Mouse (Mus musculus) bone marrow macrophage, adult 2 months (primary cell): ENCODE data around the gene Abhd2.

Experiments used
- CTCF ChIP-seq: IDR thresholded peaks from 2 replicates; pipeline ENCODE4 v1.5.1; 2012; ENCODE audit warnings: low read depth, mild to moderate bottlenecking, low read length, moderate library complexity
- POLR2A ChIP-seq: IDR thresholded peaks from 2 replicates; pipeline ENCODE4 v1.6.1; 2012; ENCODE audit warnings: mild to moderate bottlenecking, low read depth, low read length, borderline replicate concordance

- TF ChIP-seq CTCF (no peak), POLR2A (no peak)
Measured at GRCm38 (mm10) chr7:79331197-79331596, 58.2 kb downstream of the Abhd2 start.
